Mouse (Mus musculus) embryonic facial prominence, embryonic 15.5 days (tissue): ENCODE data around the gene Psmd5. TPM values are rescaled to one million over a fixed set of nuclear protein-coding genes. Genes with fewer than 3 reads are reported as not detected.
"Not testable (repeated sequence)": the region's sequence is repeated elsewhere in the genome, so short reads cannot be mapped to it uniquely, and the experiment has no call there.

Experiments
- ATAC-seq: fragments of 200-750 bp; cut with Nextera tagmentation; 2 replicates; pipeline ENCODE4 v1.8.0; 2017; ENCODE audit warnings: low read depth, moderate TSS enrichment; ENCODE audit not compliant: insufficient number of reproducible peaks, low FRiP score, low TSS enrichment
- H3K27ac ChIP-seq: fragments of 300-500 bp; sonication (generic); replicated peaks from 2 replicates; pipeline ENCODE4 v1.5.1; 2015; ENCODE audit warnings: mild to moderate bottlenecking, inconsistent platforms
- H3K27me3 ChIP-seq: fragments of 300-500 bp; sonication (generic); 2 replicates; pipeline ENCODE4 v1.6.1; 2015; ENCODE audit warnings: inconsistent platforms
- H3K36me3 ChIP-seq: fragments of 300-500 bp; sonication (generic); 2 replicates; pipeline ENCODE4 v1.6.1; 2015; ENCODE audit warnings: mild to moderate bottlenecking, inconsistent platforms
- H3K4me1 ChIP-seq: fragments of 300-500 bp; sonication (generic); 2 replicates; pipeline ENCODE4 v1.6.1; 2015; ENCODE audit warnings: inconsistent platforms
- H3K4me2 ChIP-seq: fragments of 300-500 bp; sonication (generic); replicated peaks from 2 replicates; pipeline ENCODE4 v1.6.1; 2015; ENCODE audit warnings: mild to moderate bottlenecking, inconsistent platforms
- H3K4me3 ChIP-seq: fragments of 300-500 bp; sonication (generic); replicated peaks from 2 replicates; pipeline ENCODE4 v1.5.1; 2015; ENCODE audit warnings: mild to moderate bottlenecking, inconsistent platforms
- H3K9ac ChIP-seq: fragments of 300-500 bp; sonication (generic); 2 replicates; pipeline ENCODE4 v1.6.1; 2015; ENCODE audit warnings: inconsistent platforms
- H3K9me3 ChIP-seq: fragments of 300-500 bp; sonication (generic); replicated peaks from 2 replicates; pipeline ENCODE4 v1.6.1; 2016; ENCODE audit warnings: inconsistent platforms
- whole genome bisulfite sequencing: fragments of 180-500 bp; shearing (Covaris S2); methylation state at CpG from one replicate; pipeline ENCODE4 v1.1.7; 2015; 5-methylcytosine and 5-hydroxymethylcytosine counted together
- polyA plus RNA-seq: library from polyadenylated mRNA; unstranded; fragments of >200 nt; fragmentation: Nextera tagmentation; extraction: Ambion mirVana; gene quantifications from 2 replicates; pipeline ENCODE4 v1.2.1, GENCODE M21; 2015

Gene Psmd5
- polyA plus RNA-seq, 1 experiment from 2014 or later = 91.4 TPM

GRCm38 (mm10) chr2:34855265-34855664 is 19.5 kb downstream of the Psmd5 start:
- no peaks in the 10 kb centered on the region for H3K27me3 ChIP-seq
- WGBS = 82% methylated on average over 4 of the region's 4 CpGs
- no peaks in the 10 kb centered on the region for H3K4me1 ChIP-seq
- ATAC-seq = no peak
- no peak overlapping the region for H3K9ac ChIP-seq
- no peaks in the 10 kb centered on the region for H3K9me3 ChIP-seq
- no peak overlapping the region for H3K4me2 ChIP-seq
- no peak overlapping the region for H3K4me3 ChIP-seq
- no peak overlapping the region for H3K27ac ChIP-seq
- H3K36me3 ChIP-seq = peaks cover 91% of the 10 kb centered on the region

DNA sequence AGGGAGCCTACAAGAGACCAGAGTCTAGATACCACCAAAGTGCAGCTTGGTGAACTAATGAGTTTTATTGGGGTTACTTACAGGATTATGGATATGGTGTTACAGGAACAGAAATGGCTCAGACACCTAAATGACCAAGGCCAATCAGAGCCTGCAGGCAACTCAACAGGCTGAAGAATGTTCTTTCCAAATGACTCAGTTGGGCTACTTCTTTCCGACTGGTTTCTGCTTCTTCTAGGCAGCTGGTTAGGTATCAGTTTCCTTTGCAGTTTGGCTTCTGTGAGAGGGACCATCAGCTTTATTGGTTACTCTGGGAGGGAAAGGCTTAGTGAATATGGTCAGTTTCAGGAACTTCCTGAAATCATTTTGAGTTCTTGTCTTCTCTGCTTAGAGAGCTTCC is 27.1 kb downstream of the Psmd5 start:
- Histone ChIP-seq H3K27me3 (no peaks in the 10 kb centered on the region), H3K4me2 (no peak overlapping the region), H3K9me3 (no peaks in the 10 kb centered on the region), H3K36me3 (peaks cover 27% of the 10 kb centered on the region), H3K9ac (no peak overlapping the region), H3K27ac (no peak overlapping the region), H3K4me3 (no peak overlapping the region), H3K4me1 (no peaks in the 10 kb centered on the region)
- ATAC-seq = no peak
- 77% methylated on average over 1 of the region's 1 CpGs for WGBS

DNA sequence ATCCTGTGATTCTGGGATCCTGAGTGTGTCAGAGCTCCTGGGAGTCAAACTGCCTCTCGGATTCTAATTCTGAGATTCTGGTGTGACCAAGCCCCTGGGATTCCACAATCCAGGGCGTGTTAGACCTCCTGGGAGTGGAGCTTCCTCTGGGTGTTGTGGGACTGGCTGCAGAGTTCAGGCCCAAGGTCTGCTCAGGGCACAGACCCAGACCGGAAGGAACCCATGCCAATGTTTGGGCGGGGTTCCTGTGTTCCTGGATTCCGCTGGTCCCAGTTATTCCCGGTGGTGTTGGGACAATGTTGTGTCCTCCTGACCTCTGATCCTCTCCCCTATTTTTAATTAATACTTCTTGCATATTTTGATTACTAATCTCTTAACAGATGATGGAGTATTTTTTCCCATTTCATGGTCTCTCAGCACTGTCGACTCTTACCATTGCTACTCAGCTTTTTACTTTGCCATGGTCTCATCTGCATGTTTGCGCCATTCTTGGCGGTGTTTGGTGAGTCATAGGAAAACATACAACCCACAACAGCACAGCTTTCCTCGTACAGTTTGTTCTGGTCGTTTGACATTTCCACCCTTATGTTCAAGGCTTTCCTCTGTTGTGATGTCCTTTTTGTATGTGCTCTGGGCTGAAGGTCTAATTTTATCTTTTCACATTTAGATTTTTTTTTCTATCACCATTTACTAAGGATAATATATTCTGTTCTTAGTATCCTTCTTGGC is 31.4 kb downstream of the Psmd5 start:
- H3K9ac ChIP-seq = no peak overlapping the region
- no peak overlapping the region for H3K4me3 ChIP-seq
- no peak for ATAC-seq
- H3K36me3 ChIP-seq = no peaks in the 10 kb centered on the region
- H3K9me3 ChIP-seq = no peaks in the 10 kb centered on the region
- WGBS = 79% methylated on average over 11 of the region's 11 CpGs
- no peaks in the 10 kb centered on the region for H3K27me3 ChIP-seq
- H3K4me1 ChIP-seq = no peaks in the 10 kb centered on the region
- H3K27ac ChIP-seq = no peak overlapping the region
- H3K4me2 ChIP-seq = no peak overlapping the region

GRCm38 (mm10) chr2:34841706-34842105 is 33.1 kb downstream of the Psmd5 start:
- no peaks in the 10 kb centered on the region for H3K36me3 ChIP-seq
- no peak overlapping the region for H3K9ac ChIP-seq
- no peak for ATAC-seq
- H3K27ac ChIP-seq = no peak overlapping the region
- no peaks in the 10 kb centered on the region for H3K4me1 ChIP-seq
- 75% methylated on average over 8 of the region's 8 CpGs for WGBS
- H3K27me3 ChIP-seq = no peaks in the 10 kb centered on the region
- no peaks in the 10 kb centered on the region for H3K9me3 ChIP-seq
- no peak overlapping the region for H3K4me2 ChIP-seq
- H3K4me3 ChIP-seq = no peak overlapping the region

DNA sequence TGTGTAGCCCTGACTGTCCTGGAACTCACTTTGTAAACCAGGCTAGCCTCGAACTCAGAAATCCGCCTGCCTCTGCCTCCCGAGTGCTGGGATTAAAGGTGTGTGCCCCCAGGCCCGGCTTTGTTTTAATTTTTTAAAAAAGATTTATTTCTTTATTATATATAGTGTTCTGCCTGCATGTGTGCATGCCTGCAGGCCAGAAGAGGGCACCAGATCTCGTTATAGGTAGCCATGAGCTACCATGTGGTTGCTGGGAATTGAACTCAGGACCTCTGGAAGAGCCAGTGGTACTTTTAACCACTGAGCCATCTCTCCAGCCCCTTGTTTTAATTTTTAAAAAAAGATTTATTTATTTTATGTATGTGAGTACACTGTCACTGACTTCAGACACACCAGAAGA is 34.6 kb downstream of the Psmd5 start:
- not testable (repeated sequence) for H3K27me3 ChIP-seq, H3K9me3 ChIP-seq, H3K4me3 ChIP-seq, H3K27ac ChIP-seq, ATAC-seq, H3K4me2 ChIP-seq, H3K9ac ChIP-seq, H3K4me1 ChIP-seq, H3K36me3 ChIP-seq
- 74% methylated on average over 5 of the region's 5 CpGs for WGBS

DNA sequence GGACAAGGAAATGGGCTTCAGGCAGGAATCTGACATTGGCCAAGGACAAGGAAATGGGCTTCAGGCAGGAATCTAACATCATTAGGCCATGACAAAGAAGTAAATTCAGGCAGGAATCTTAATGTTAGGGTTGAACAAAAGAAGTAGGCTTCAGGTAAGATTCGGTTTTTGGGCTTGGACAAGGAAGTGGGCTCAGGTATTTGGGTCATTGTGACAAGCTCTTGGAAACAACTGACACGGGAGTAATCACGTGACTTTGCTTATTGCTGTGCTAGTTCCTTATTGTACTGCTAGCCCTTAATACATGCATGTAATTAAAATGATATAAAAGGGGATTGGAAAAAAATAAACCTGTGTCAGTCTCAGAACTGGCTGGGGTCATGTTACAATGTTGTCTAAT is 39.1 kb downstream of the Psmd5 start:
- Histone ChIP-seq H3K36me3 (no peaks in the 10 kb centered on the region), H3K27me3 (no peaks in the 10 kb centered on the region), H3K4me3 (no peak overlapping the region), H3K9ac (no peak overlapping the region), H3K4me2 (no peak overlapping the region), H3K9me3 (no peaks in the 10 kb centered on the region), H3K4me1 (no peaks in the 10 kb centered on the region), H3K27ac (no peak overlapping the region)
- whole genome bisulfite sequencing = 65% methylated on average over 3 of the region's 3 CpGs
- no peak for ATAC-seq

DNA sequence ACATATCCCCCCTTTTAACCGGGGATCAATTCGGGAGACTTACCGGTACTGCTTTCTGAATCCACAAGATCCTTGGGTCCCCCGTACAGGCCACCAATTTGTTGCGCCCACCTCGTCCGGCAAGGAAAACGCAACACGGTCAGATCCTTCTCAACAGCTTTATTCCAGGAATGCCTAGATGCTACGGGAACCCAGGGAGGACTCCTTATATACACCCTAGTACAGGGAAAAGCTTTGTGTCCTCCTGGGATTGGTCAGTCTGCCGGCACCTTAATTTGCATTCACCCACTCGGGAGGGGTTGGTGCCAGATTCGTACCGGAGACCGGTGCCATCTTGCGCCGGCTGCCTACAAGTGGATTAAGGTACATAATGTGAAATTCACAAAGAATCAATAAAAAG is 41.1 kb downstream of the Psmd5 start:
- no peak overlapping the region for H3K4me2 ChIP-seq
- no peaks in the 10 kb centered on the region for H3K4me1 ChIP-seq
- no peaks in the 10 kb centered on the region for H3K27me3 ChIP-seq
- H3K36me3 ChIP-seq = no peaks in the 10 kb centered on the region
- H3K9ac ChIP-seq = no peak overlapping the region
- H3K9me3 ChIP-seq = no peaks in the 10 kb centered on the region
- H3K27ac ChIP-seq = no peak overlapping the region
- no peak for ATAC-seq
- no peak overlapping the region for H3K4me3 ChIP-seq
- 86% methylated on average over 17 of the region's 17 CpGs for WGBS

GRCm38 (mm10) chr2:34832766-34833457 is 41.9 kb downstream of the Psmd5 start, which contains the start of gene Gm34653:
TSS of gene Gm34653 (plus strand) at chr2:34833007.
- not testable (repeated sequence) for H3K9me3 ChIP-seq, H3K27ac ChIP-seq, H3K36me3 ChIP-seq, H3K9ac ChIP-seq, H3K4me1 ChIP-seq, H3K4me3 ChIP-seq, H3K27me3 ChIP-seq, H3K4me2 ChIP-seq, ATAC-seq
- WGBS = 65% methylated on average over 11 of the region's 11 CpGs

GRCm38 (mm10) chr2:34830066-34830465 is 44.7 kb downstream of the Psmd5 start:
- not testable (repeated sequence) for H3K9ac ChIP-seq, H3K9me3 ChIP-seq, H3K4me2 ChIP-seq, H3K4me3 ChIP-seq, H3K4me1 ChIP-seq, H3K27me3 ChIP-seq, H3K36me3 ChIP-seq, ATAC-seq, H3K27ac ChIP-seq
- 93% methylated on average over 17 of the region's 17 CpGs for WGBS

DNA sequence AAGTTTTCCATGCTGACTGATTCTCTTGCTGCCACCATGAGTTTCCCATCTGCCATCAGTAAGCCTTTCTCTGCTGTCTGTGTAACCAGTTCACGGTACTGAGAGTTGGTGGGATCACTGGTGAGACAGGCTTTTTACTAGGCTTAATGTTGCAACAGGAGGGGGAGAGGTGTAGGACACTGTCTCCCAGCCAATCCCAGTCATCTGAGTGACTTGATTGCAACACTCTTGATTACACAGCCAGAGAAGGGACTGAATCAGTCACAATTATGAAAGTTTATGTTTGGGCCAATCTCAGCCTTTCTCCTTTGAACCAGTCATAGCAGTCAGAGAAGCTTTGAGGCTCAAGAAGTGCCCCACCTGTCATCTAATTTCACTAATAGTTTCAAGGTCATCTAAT is 46.7 kb downstream of the Psmd5 start:
- WGBS = 88% methylated on average over 1 of the region's 1 CpGs
- no peak for ATAC-seq
- Histone ChIP-seq H3K4me2 (no peak overlapping the region), H3K4me3 (no peak overlapping the region), H3K9me3 (no peaks in the 10 kb centered on the region), H3K27me3 (no peaks in the 10 kb centered on the region), H3K27ac (no peak overlapping the region), H3K36me3 (no peaks in the 10 kb centered on the region), H3K4me1 (peaks cover 13% of the 10 kb centered on the region), H3K9ac (no peak overlapping the region)

DNA sequence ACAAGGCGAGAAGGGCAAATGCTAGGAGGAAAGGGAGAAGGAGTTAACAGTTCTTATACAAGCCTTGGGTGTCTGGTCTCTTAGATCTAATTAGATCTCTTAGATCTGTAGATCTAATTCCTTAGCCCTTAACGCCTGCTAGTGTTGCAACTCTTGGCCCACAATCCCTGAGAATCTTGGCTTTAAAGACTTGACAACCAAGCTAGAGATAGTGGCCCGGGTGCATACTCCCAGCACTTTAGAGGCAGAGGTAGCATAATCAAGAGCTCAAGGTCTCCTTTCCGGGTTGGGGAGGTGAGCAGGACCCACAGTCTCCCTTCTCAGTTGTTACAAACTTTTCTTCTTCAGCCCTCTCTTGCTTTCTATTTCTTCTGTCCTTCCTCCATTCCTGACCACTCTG is 47.2 kb downstream of the Psmd5 start:
- H3K9ac ChIP-seq = no peak overlapping the region
- no peak overlapping the region for H3K4me3 ChIP-seq
- WGBS = 81% methylated on average over 4 of the region's 4 CpGs
- H3K4me2 ChIP-seq = no peak overlapping the region
- H3K4me1 ChIP-seq = peaks cover 13% of the 10 kb centered on the region
- no peak for ATAC-seq
- H3K27me3 ChIP-seq = no peaks in the 10 kb centered on the region
- H3K27ac ChIP-seq = no peak overlapping the region
- no peaks in the 10 kb centered on the region for H3K9me3 ChIP-seq
- H3K36me3 ChIP-seq = peaks cover under 1% of the 10 kb centered on the region; the same call in 1 of the 2 replicates
